ENCODE assay signal across 8 mouse cellular contexts in genomic region chr1:86064271-86064991, GRCm38 (mm10). TPM values are rescaled to one million over a fixed set of nuclear protein-coding genes. Genes with fewer than 3 reads are reported as not detected.
DNase-seq lines count a peak whose midpoint lies in the region; ATAC-seq and TF ChIP-seq lines count a peak whose summit lies in the region.

Gene Psmd1 (plus strand): TSS chr1:86064387.

- peak within 1 kb of the TSS; percentile 99 for H3K4me2 ChIP-seq in heart, embryonic 12.5 days
- H3K4me2 ChIP-seq in kidney, postnatal 0 days (ENCODE audit: low read length), result peak within 1 kb of the TSS; percentile 85
- peak within 1 kb of the TSS; percentile 73 for H3K4me2 ChIP-seq in liver, embryonic 11.5 days
- peak within 1 kb of the TSS; percentile 89 for H3K4me2 ChIP-seq in stomach, embryonic 14.5 days (replicated peaks; ENCODE audit: low read depth, low read length)

- peak within 1 kb of the TSS; percentile 81 for H3K27ac ChIP-seq in heart, embryonic 12.5 days (ENCODE audit: poor library complexity, severe bottlenecking)
- peak within 1 kb of the TSS; percentile 88 for H3K27ac ChIP-seq in kidney, postnatal 0 days
- peak within 1 kb of the TSS; percentile 68 for H3K27ac ChIP-seq in liver, embryonic 11.5 days (ENCODE audit: low read depth, low read length)
- H3K27ac ChIP-seq in stomach, embryonic 14.5 days (ENCODE audit: low read length), result peak within 1 kb of the TSS; percentile 35; the same call in 1 of the 2 replicates

- WGBS in heart, embryonic 12.5 days, result under 1% methylated on average over 47 of the region's 47 CpGs
- WGBS in kidney, postnatal 0 days, result under 1% methylated on average over 47 of the region's 47 CpGs
- WGBS in liver, embryonic 11.5 days, result under 1% methylated on average over 45 of the region's 47 CpGs
- WGBS in stomach, embryonic 14.5 days, result under 1% methylated on average over 47 of the region's 47 CpGs

- ATAC-seq in erythroid progenitor cell, adult 5-6 weeks (replicated peaks; ENCODE audit: low FRiP score, poor library complexity, severe bottlenecking), result peak; percentile 89
- ATAC-seq in heart, embryonic 12.5 days (ENCODE audit: insufficient number of reproducible peaks, low FRiP score), result peak; percentile 93
- peak; percentile 91 for ATAC-seq in kidney, postnatal 0 days (replicated peaks; ENCODE audit: low FRiP score, low read depth)
- ATAC-seq in liver, embryonic 11.5 days (replicated peaks; ENCODE audit: low FRiP score), result peak; percentile 88
- peak; percentile 92 for ATAC-seq in stomach, embryonic 14.5 days (ENCODE audit: insufficient number of reproducible peaks, insufficient read depth, low FRiP score, low read depth)

- peaks cover 4% of the 10 kb centered on the region for H3K9me3 ChIP-seq in heart, embryonic 12.5 days (replicated peaks)
- no peaks in the 10 kb centered on the region for H3K9me3 ChIP-seq in kidney, postnatal 0 days (replicated peaks; ENCODE audit: low read length)
- peaks cover 3% of the 10 kb centered on the region; the same call in 1 of the 2 replicates for H3K9me3 ChIP-seq in liver, embryonic 11.5 days (ENCODE audit: control insufficient read depth, low read length)
- no peaks in the 10 kb centered on the region; the same call in 1 of the 2 replicates for H3K9me3 ChIP-seq in stomach, embryonic 14.5 days (ENCODE audit: control insufficient read depth, low read depth, low read length)

- peak within 1 kb of the TSS; percentile 99 for H3K9ac ChIP-seq in heart, embryonic 12.5 days
- peak within 1 kb of the TSS; percentile 96 for H3K9ac ChIP-seq in kidney, postnatal 0 days (ENCODE audit: low read depth, low read length)
- peak within 1 kb of the TSS; percentile 93 for H3K9ac ChIP-seq in liver, embryonic 11.5 days (ENCODE audit: low read depth, low read length)
- H3K9ac ChIP-seq in stomach, embryonic 14.5 days (replicated peaks; ENCODE audit: low read depth, low read length), result peak within 1 kb of the TSS; percentile 96

- peak within 1 kb of the TSS; percentile 98 for H3K4me3 ChIP-seq in heart, embryonic 12.5 days
- peak within 1 kb of the TSS; percentile 95 for H3K4me3 ChIP-seq in kidney, postnatal 0 days (replicated peaks; ENCODE audit: low read depth, low read length)
- H3K4me3 ChIP-seq in liver, embryonic 11.5 days (ENCODE audit: low read depth, low read length), result peak within 1 kb of the TSS; percentile 96
- peak within 1 kb of the TSS; percentile 95 for H3K4me3 ChIP-seq in stomach, embryonic 14.5 days (ENCODE audit: low read depth, low read length)

- peaks cover 9% of the 10 kb centered on the region for H3K36me3 ChIP-seq in heart, embryonic 12.5 days
- no peaks in the 10 kb centered on the region for H3K36me3 ChIP-seq in kidney, postnatal 0 days (ENCODE audit: insufficient read depth, low read length)
- peaks cover 4% of the 10 kb centered on the region; the same call in 1 of the 2 replicates for H3K36me3 ChIP-seq in liver, embryonic 11.5 days (ENCODE audit: control insufficient read depth, insufficient read depth, low read length)
- H3K36me3 ChIP-seq in stomach, embryonic 14.5 days (ENCODE audit: control insufficient read depth, insufficient read depth, low read length), result no peaks in the 10 kb centered on the region

- peak; percentile 89 for TF ChIP-seq CTCF in kidney, postnatal 0 days (IDR thresholded peaks at IDR 0.05; ENCODE audit: low read depth)

- H3K4me1 ChIP-seq in heart, embryonic 12.5 days (replicated peaks), result peaks cover 9% of the 10 kb centered on the region
- H3K4me1 ChIP-seq in kidney, postnatal 0 days (replicated peaks; ENCODE audit: insufficient read depth, low read length), result peaks cover 10% of the 10 kb centered on the region
- H3K4me1 ChIP-seq in liver, embryonic 11.5 days (replicated peaks; ENCODE audit: control insufficient read depth, insufficient read depth, low read length), result peaks cover 15% of the 10 kb centered on the region
- peaks cover 10% of the 10 kb centered on the region for H3K4me1 ChIP-seq in stomach, embryonic 14.5 days (ENCODE audit: control insufficient read depth, insufficient read depth, low read length)

- DNase-seq in CD4-positive helper T cell, adult 2 months (ENCODE audit: low read depth, low spot score), result peak; percentile 94
- DNase-seq in brain, embryonic 18.5 days (ENCODE audit: low read depth, low spot score), result peak; percentile 85
- peak; percentile 96 for DNase-seq in kidney, postnatal 0 days (ENCODE audit: low spot score)
- peak; percentile 89 for DNase-seq in liver, embryonic 11.5 days (ENCODE audit: low spot score)
- DNase-seq in naive thymus-derived CD4-positive, alpha-beta T cell, adult 2 months (ENCODE audit: low read depth), result peak; percentile 97

- H3K27me3 ChIP-seq in heart, embryonic 12.5 days (replicated peaks), result no peaks in the 10 kb centered on the region
- no peaks in the 10 kb centered on the region for H3K27me3 ChIP-seq in kidney, postnatal 0 days (ENCODE audit: insufficient read depth, low read length)
- H3K27me3 ChIP-seq in liver, embryonic 11.5 days (replicated peaks; ENCODE audit: control insufficient read depth, insufficient read depth, low read length), result no peaks in the 10 kb centered on the region
- H3K27me3 ChIP-seq in stomach, embryonic 14.5 days (ENCODE audit: control insufficient read depth, insufficient read depth, low read length), result no peaks in the 10 kb centered on the region

RNA-seq across cellular contexts. Expression of gene Psmd1, which starts in this region (rescaled TPM):
- 54.8 and 84.7 TPM in 2 replicates for total RNA-seq in erythroid progenitor cell, adult 5-6 weeks (2015; ENCODE audit: low replicate concordance)
- 83.6 and 94.6 TPM in 2 replicates for total RNA-seq in erythroid progenitor cell, adult 5-6 weeks (2017; ENCODE audit: low replicate concordance)
- polyA plus RNA-seq in heart, embryonic 12.5 days (2016; fragmentation: Nextera tagmentation; extraction: Ambion mirVana), result 154 and 159 TPM in 2 replicates
- polyA plus RNA-seq in kidney, postnatal 0 days (2015; fragmentation: Nextera tagmentation; extraction: Ambion mirVana), result 123 and 145 TPM in 2 replicates
- 196 and 223 TPM in 2 replicates for polyA plus RNA-seq in liver, embryonic 11.5 days (2014; fragmentation: Nextera tagmentation; extraction: Ambion mirVana)
- polyA plus RNA-seq in stomach, embryonic 14.5 days (2014; fragmentation: Nextera tagmentation; extraction: Ambion mirVana), result 154 and 160 TPM in 2 replicates

Comparison
In these comparisons a context has a peak if more than half of its experiments do, and no peak if none do; other contexts are left out.
1. Peak in every context shown above with its lines: DNase-seq, ATAC-seq, H3K4me3 ChIP-seq and H3K27ac ChIP-seq.
2. H3K27ac ChIP-seq: peak in every context shown above with its lines; median percentile 88 in kidney, postnatal 0 days; 81 in heart, embryonic 12.5 days; 68 in liver, embryonic 11.5 days; 35 in stomach, embryonic 14.5 days.